Mouse (Mus musculus) pancreas, adult 10 weeks (tissue): ENCODE measurements around the gene Slc22a21. TPM values are rescaled to one million over a fixed set of nuclear protein-coding genes. Genes with fewer than 3 reads are reported as not detected.

Experiments used
- polyA plus RNA-seq: library from polyadenylated mRNA; stranded (reverse); fragments of 350-450 nt; fragmentation: Illumina TruSeq; extraction: RNeasy Lipid Tissue Mini Kit (QIAGEN cat#74804); gene quantifications from one replicate; pipeline ENCODE4 v1.2.3, GENCODE M21; 2015; ENCODE audit warnings: low read depth, low replicate concordance; ENCODE audit not compliant: insufficient read depth

Slc22a21 gene
- 0.76 TPM for polyA plus RNA-seq

GRCm38 (mm10) chr11:53979788-53980621 is at the start of gene Slc22a21:
Slc22a21 (minus strand) TSS chr11:53980332.

GRCm38 (mm10) chr11:54028044-54028951 is 48.2 kb upstream of the Slc22a21 start, which contains the start of gene Slc22a4:
Slc22a4 (minus strand) TSS chr11:54028090.

Other genes with a start within 250 kb of the Slc22a21 start
- 19.1 TPM for gene Irf1, start 210.3 kb downstream of the Slc22a21 start, polyA plus RNA-seq
- gene Gm17334, start 207.1 kb downstream of the Slc22a21 start, polyA plus RNA-seq, result 1.00 TPM
- gene Gm12216, start 121.1 kb downstream of the Slc22a21 start, polyA plus RNA-seq, result 3.2 TPM
- gene Slc22a5, start 88.7 kb downstream of the Slc22a21 start, polyA plus RNA-seq, result 4.7 TPM
- gene Slc22a4, start 47.8 kb upstream of the Slc22a21 start, polyA plus RNA-seq, result 1.8 TPM
- gene Pdlim4, start 88.7 kb upstream of the Slc22a21 start, polyA plus RNA-seq, result 5.8 TPM
- 7.5 TPM for gene P4ha2, start 119.8 kb upstream of the Slc22a21 start, polyA plus RNA-seq